Mouse (Mus musculus) G1E (cell line): Measurements from ENCODE around the gene Gm28048. TPM values are rescaled to one million over a fixed set of nuclear protein-coding genes. Genes with fewer than 3 reads are reported as not detected.

Experiments used
- ATAC-seq: 2 replicates; pipeline ENCODE4 v1.8.0; 2016; ENCODE audit warnings: mild to moderate bottlenecking; ENCODE audit not compliant: insufficient number of reproducible peaks, poor library complexity, low FRiP score, severe bottlenecking; ENCODE audit errors: extremely low read depth
- DNase-seq: peaks from one replicate; pipeline ENCODE4 v3.0.0; 2012; ENCODE audit warnings: low spot score
- H3K27me3 ChIP-seq: 2 replicates; pipeline ENCODE4 v1.6.1; 2012; ENCODE audit warnings: mild to moderate bottlenecking, low read length, inconsistent platforms; ENCODE audit not compliant: insufficient read depth
- H3K36me3 ChIP-seq: replicated peaks from 2 replicates; pipeline ENCODE3; 2012; ENCODE audit warnings: mild to moderate bottlenecking, inconsistent platforms
- H3K4me1 ChIP-seq: 2 replicates; pipeline ENCODE4 v1.6.1; 2012; ENCODE audit warnings: low read depth, low read length, inconsistent platforms, mixed read lengths; ENCODE audit not compliant: insufficient read depth
- H3K4me3 ChIP-seq: 2 replicates; pipeline ENCODE4 v1.5.1; 2012; ENCODE audit warnings: low read depth, mild to moderate bottlenecking, inconsistent platforms, low read length, moderate library complexity, mixed read lengths
- H3K9me3 ChIP-seq: replicated peaks from 2 replicates; pipeline ENCODE4 v1.6.1; 2012; ENCODE audit warnings: inconsistent platforms
- CTCF ChIP-seq: IDR thresholded peaks from 2 replicates; pipeline ENCODE4 v1.5.1; 2012; ENCODE audit warnings: low read depth, low read length, inconsistent platforms, mixed read lengths
- GATA1 ChIP-seq: IDR thresholded peaks from 2 replicates; pipeline ENCODE4 v1.6.1; 2012; ENCODE audit warnings: borderline replicate concordance, low read length, inconsistent platforms, mixed read lengths
- GATA2 ChIP-seq: IDR thresholded peaks from 2 replicates; pipeline ENCODE4 v1.6.1; 2012; ENCODE audit warnings: low read depth, low read length, inconsistent platforms, borderline replicate concordance
- POLR2AphosphoS5 ChIP-seq: IDR thresholded peaks from 2 replicates; pipeline ENCODE4 v1.6.1; 2012; ENCODE audit warnings: low read depth, low read length, inconsistent platforms; ENCODE audit not compliant: insufficient replicate concordance
- TAL1 ChIP-seq: conservative IDR thresholded peaks from 2 replicates; pipeline ENCODE4 v1.6.1; 2012; ENCODE audit warnings: low read depth, low read length, inconsistent platforms, mixed read lengths
- polyA plus RNA-seq: library from polyadenylated mRNA; stranded (reverse); fragments of >175 nt; gene quantifications from 2 replicates; pipeline ENCODE4 v1.2.3, GENCODE M21; 2012
- total RNA-seq, 2 experiments: library from RNA; stranded (forward) in 1 of 2; stranded (reverse) in 1 of 2; fragments of 200-1000 nt in 1 of 2; fragments of >200 nt in 1 of 2; fragmentation: Nextera tagmentation in 1 of 2; gene quantifications; 2 replicates each; pipeline ENCODE4 v1.2.3; 2014 to 2017

Gm28048 gene
- total and polyA plus RNA-seq, 3 experiments: 30.9 to 37.9 TPM; not detected in 1

- TF ChIP-seq POLR2AphosphoS5: peak; percentile 81; the same call in 1 of the 2 replicates
- TF ChIP-seq GATA2: no peak
- H3K9me3 ChIP-seq: 0 out of 2 replicates have a peak, but pooled peaks cover 2% of the 10 kb centered on the region
- H3K36me3 ChIP-seq: peaks cover 82% of the 10 kb centered on the region
- no peak for ATAC-seq
- H3K4me1 ChIP-seq: peaks cover 42% of the 10 kb centered on the region
- DNase-seq: no peak
- peak overlapping the region; percentile 38; the same call in 1 of the 2 replicates for H3K4me3 ChIP-seq
- no peaks in the 10 kb centered on the region for H3K27me3 ChIP-seq
These were observed 152.8 kb downstream of the Gm28048 start for GRCm38 (mm10) chr11:22828988-22829632.

GRCm38 (mm10) chr11:22827514-22828080, 154.3 kb downstream of the Gm28048 start:
- Histone ChIP-seq H3K27me3 (no peaks in the 10 kb centered on the region), H3K36me3 (peaks cover 71% of the 10 kb centered on the region), H3K4me3 (no peak overlapping the region), H3K4me1 (peaks cover 44% of the 10 kb centered on the region), H3K9me3 (0 out of 2 replicates have a peak, but pooled peaks cover 2% of the 10 kb centered on the region)
- ATAC-seq: no peak
- no peak for TF ChIP-seq GATA2
- TF ChIP-seq GATA1: no peak
- no peak for TF ChIP-seq TAL1
- TF ChIP-seq POLR2AphosphoS5: no peak
- no peak for TF ChIP-seq CTCF
- DNase-seq: no peak

GRCm38 (mm10) chr11:22826665-22827064, 155.2 kb downstream of the Gm28048 start:
- Histone ChIP-seq H3K4me3 (no peak overlapping the region), H3K27me3 (no peaks in the 10 kb centered on the region), H3K9me3 (0 out of 2 replicates have a peak, but pooled peaks cover 2% of the 10 kb centered on the region), H3K36me3 (peaks cover 62% of the 10 kb centered on the region), H3K4me1 (peaks cover 48% of the 10 kb centered on the region)
- ATAC-seq: no peak
- no peak for TF ChIP-seq GATA2
- TF ChIP-seq POLR2AphosphoS5: no peak
- no peak for TF ChIP-seq TAL1
- no peak for TF ChIP-seq GATA1
- TF ChIP-seq CTCF: no peak
- DNase-seq: no peak

GRCm38 (mm10) chr11:22826051-22826450, 155.8 kb downstream of the Gm28048 start:
- no peak for TF ChIP-seq GATA1
- no peak for TF ChIP-seq CTCF
- Histone ChIP-seq H3K9me3 (0 out of 2 replicates have a peak, but pooled peaks cover 2% of the 10 kb centered on the region), H3K4me3 (no peak overlapping the region), H3K36me3 (peaks cover 60% of the 10 kb centered on the region), H3K4me1 (peaks cover 52% of the 10 kb centered on the region), H3K27me3 (no peaks in the 10 kb centered on the region; the same call in 1 of the 2 replicates)
- DNase-seq (no peak), ATAC-seq (no peak)

- ATAC-seq: no peak
- TF ChIP-seq TAL1 (no peak), CTCF (no peak), GATA2 (no peak), POLR2AphosphoS5 (no peak), GATA1 (no peak)
- peaks cover 55% of the 10 kb centered on the region for H3K36me3 ChIP-seq
- H3K27me3 ChIP-seq: no peaks in the 10 kb centered on the region; the same call in 1 of the 2 replicates
- DNase-seq: no peak
- peaks cover 52% of the 10 kb centered on the region for H3K4me1 ChIP-seq
- no peak overlapping the region for H3K4me3 ChIP-seq
- H3K9me3 ChIP-seq: 0 out of 2 replicates have a peak, but pooled peaks cover 2% of the 10 kb centered on the region
These were observed 156.3 kb downstream of the Gm28048 start for GRCm38 (mm10) chr11:22825548-22825947.

GRCm38 (mm10) chr11:22824049-22824705, 157.7 kb downstream of the Gm28048 start:
- 0 out of 2 replicates have a peak, but pooled peaks have one; percentile 42 for ATAC-seq

More at GRCm38 (mm10) chr11:22824049-22824705, 157.7 kb downstream of the Gm28048 start:
- TF ChIP-seq CTCF (no peak), GATA2 (no peak), POLR2AphosphoS5 (no peak), GATA1 (no peak)
- 0 out of 2 replicates have a peak, but pooled peaks cover 2% of the 10 kb centered on the region for H3K9me3 ChIP-seq
- peaks cover 48% of the 10 kb centered on the region for H3K4me1 ChIP-seq
- no peak for DNase-seq
- peaks cover 43% of the 10 kb centered on the region for H3K36me3 ChIP-seq
- no peaks in the 10 kb centered on the region; the same call in 1 of the 2 replicates for H3K27me3 ChIP-seq
- no peak overlapping the region for H3K4me3 ChIP-seq
